Mouse (Mus musculus) intestine, embryonic 15.5 days (tissue): ENCODE measurements around the gene Ifna1. TPM values are rescaled to one million over a fixed set of nuclear protein-coding genes. Genes with fewer than 3 reads are reported as not detected.

Experiments
- ATAC-seq: fragments of 200-750 bp; cut with Nextera tagmentation; 2 replicates; pipeline ENCODE4 v1.8.0; 2017; ENCODE audit warnings: moderate TSS enrichment, moderate library complexity
- H3K27ac ChIP-seq: fragments of 300-500 bp; sonication (generic); 2 replicates; pipeline ENCODE4 v1.5.1; 2015; ENCODE audit warnings: mild to moderate bottlenecking, inconsistent platforms
- H3K27me3 ChIP-seq: fragments of 300-500 bp; sonication (generic); replicated peaks from 2 replicates; pipeline ENCODE4 v1.6.1; 2015; ENCODE audit warnings: inconsistent platforms
- H3K36me3 ChIP-seq: fragments of 300-500 bp; sonication (generic); 2 replicates; pipeline ENCODE4 v1.6.1; 2015; ENCODE audit warnings: inconsistent platforms
- H3K4me1 ChIP-seq: fragments of 300-500 bp; sonication (generic); replicated peaks from 2 replicates; pipeline ENCODE4 v1.6.1; 2015; ENCODE audit warnings: inconsistent platforms
- H3K4me2 ChIP-seq: fragments of 300-500 bp; sonication (generic); replicated peaks from 2 replicates; pipeline ENCODE4 v1.6.1; 2015; ENCODE audit warnings: mild to moderate bottlenecking, inconsistent platforms
- H3K4me3 ChIP-seq: fragments of 300-500 bp; sonication (generic); replicated peaks from 2 replicates; pipeline ENCODE4 v1.5.1; 2015; ENCODE audit warnings: inconsistent platforms
- H3K9ac ChIP-seq: fragments of 300-500 bp; sonication (generic); 2 replicates; pipeline ENCODE4 v1.6.1; 2015; ENCODE audit warnings: inconsistent platforms
- H3K9me3 ChIP-seq: fragments of 300-500 bp; sonication (generic); 2 replicates; pipeline ENCODE4 v1.6.1; 2016; ENCODE audit warnings: inconsistent platforms
- WGBS: fragments of 180-500 bp; shearing (Covaris S2); methylation state at CpG from one replicate; pipeline ENCODE4 v1.1.7; 2015; 5-methylcytosine and 5-hydroxymethylcytosine counted together
- polyA plus RNA-seq: library from polyadenylated mRNA; unstranded; fragments of >200 nt; fragmentation: Nextera tagmentation; extraction: Ambion mirVana; gene quantifications from 2 replicates; pipeline ENCODE4 v1.2.1, GENCODE M21; 2015

The Ifna1 gene
- polyA plus RNA-seq, 1 experiment from 2014 or later, result not detected

DNA sequence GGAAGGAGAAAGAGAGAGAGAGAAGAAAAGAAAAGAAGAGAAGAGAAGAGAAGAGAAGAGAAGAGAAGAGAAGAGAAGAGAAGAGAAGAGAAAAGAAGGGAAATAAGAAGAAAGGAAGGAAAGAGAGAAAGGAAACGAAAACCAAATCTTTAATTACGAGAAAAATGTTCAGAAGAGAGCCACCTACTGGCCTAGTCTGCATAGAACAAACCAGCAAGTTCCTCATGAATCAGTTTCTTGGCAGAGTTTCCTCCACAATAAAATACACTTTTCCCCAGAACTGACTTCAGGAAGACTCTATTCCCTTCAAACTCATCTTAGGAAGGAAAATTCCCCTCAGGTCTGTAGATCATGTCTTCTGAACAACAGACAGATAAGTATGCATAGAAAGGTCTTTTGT, 4.6 kb upstream of the Ifna1 start:
- Histone ChIP-seq H3K4me2 (no peak overlapping the region), H3K36me3 (no peaks in the 10 kb centered on the region), H3K27me3 (no peaks in the 10 kb centered on the region), H3K9ac (no peak overlapping the region), H3K9me3 (no peaks in the 10 kb centered on the region), H3K4me3 (no peak overlapping the region), H3K4me1 (no peaks in the 10 kb centered on the region), H3K27ac (no peak overlapping the region)
- 59% methylated on average over 2 of the region's 2 CpGs for WGBS
- ATAC-seq, result no peak

- Histone ChIP-seq H3K4me1 (no peaks in the 10 kb centered on the region), H3K4me3 (no peak overlapping the region), H3K4me2 (no peak overlapping the region), H3K27me3 (no peaks in the 10 kb centered on the region), H3K9ac (no peak overlapping the region), H3K27ac (no peak overlapping the region), H3K36me3 (no peaks in the 10 kb centered on the region), H3K9me3 (no peaks in the 10 kb centered on the region)
- WGBS, result 70% methylated on average over 4 of the region's 4 CpGs
- no peak for ATAC-seq
Measured at GRCm38 (mm10) chr4:88851026-88851763, 1.3 kb downstream of the Ifna1 start.

- Histone ChIP-seq H3K4me1 (no peaks in the 10 kb centered on the region), H3K4me3 (no peak overlapping the region), H3K36me3 (no peaks in the 10 kb centered on the region), H3K27me3 (no peaks in the 10 kb centered on the region), H3K9ac (no peak overlapping the region), H3K27ac (no peak overlapping the region), H3K4me2 (no peak overlapping the region), H3K9me3 (no peaks in the 10 kb centered on the region)
- no peak for ATAC-seq
Measured at GRCm38 (mm10) chr4:88859214-88859613, 9.3 kb downstream of the Ifna1 start.

DNA sequence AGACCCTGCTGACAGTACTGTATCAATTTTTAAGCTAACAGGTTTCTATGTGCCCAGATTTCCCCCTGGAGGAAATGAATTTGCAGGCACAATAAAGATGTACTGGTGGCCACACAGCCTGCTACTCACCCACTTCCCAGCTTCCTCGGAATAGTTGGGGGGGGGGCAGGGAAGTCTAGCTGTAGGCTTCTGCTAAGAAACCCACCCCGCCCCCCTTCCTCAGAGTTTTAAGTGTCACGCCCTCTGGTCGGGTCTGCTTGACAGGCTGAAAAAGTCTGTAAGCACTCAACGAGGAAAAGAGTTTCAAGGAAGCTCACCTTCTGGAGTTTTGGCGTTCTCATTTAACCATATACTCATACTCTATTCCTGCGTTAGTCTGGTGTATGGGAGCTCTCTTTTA, 13.4 kb downstream of the Ifna1 start:
- Histone ChIP-seq H3K9me3 (no peaks in the 10 kb centered on the region), H3K27me3 (no peaks in the 10 kb centered on the region), H3K4me2 (no peak overlapping the region), H3K4me1 (no peaks in the 10 kb centered on the region), H3K9ac (no peak overlapping the region), H3K4me3 (no peak overlapping the region), H3K36me3 (no peaks in the 10 kb centered on the region), H3K27ac (no peak overlapping the region)
- ATAC-seq, result no peak
- WGBS, result 10% methylated on average over 7 of the region's 7 CpGs

- H3K4me2 ChIP-seq, result no peak overlapping the region
- ATAC-seq, result no peak
- no peak overlapping the region for H3K4me3 ChIP-seq
- H3K9me3 ChIP-seq, result no peaks in the 10 kb centered on the region
- H3K36me3 ChIP-seq, result no peaks in the 10 kb centered on the region
- WGBS, result 63% methylated on average over 9 of the region's 9 CpGs
- H3K27me3 ChIP-seq, result no peaks in the 10 kb centered on the region
- no peaks in the 10 kb centered on the region for H3K4me1 ChIP-seq
- H3K27ac ChIP-seq, result no peak overlapping the region
- H3K9ac ChIP-seq, result no peak overlapping the region
Measured at GRCm38 (mm10) chr4:88864599-88864998, 14.7 kb downstream of the Ifna1 start.

DNA sequence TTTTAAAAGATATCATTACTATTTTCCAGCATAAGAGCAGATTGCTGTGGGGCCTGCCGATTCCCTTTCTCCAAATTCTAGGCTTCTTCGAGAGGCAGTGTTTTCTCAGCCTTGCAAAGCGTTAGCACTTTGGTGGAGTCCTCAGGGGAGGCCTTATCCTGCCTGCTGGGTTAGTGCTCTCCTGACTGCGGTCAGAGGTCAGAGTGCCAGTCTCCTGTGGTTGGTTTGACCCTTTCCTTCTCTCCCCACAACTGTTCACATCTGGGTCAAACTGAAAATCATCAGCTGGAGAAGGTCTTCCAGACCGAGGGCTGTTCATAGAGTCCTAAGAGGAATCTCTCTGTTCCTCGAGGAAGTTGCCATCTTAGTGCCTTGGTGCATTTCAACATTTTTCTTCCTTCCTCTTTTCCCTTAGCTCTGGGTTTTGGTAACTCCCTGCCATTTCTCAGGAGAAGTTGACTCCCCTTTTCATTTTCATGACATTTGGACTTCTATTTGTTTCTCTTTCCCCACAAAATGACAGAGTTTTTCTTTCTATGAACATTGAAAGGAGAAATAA, 15.2 kb downstream of the Ifna1 start:
- Histone ChIP-seq H3K9ac (no peak overlapping the region), H3K27me3 (no peaks in the 10 kb centered on the region), H3K27ac (no peak overlapping the region), H3K4me1 (no peaks in the 10 kb centered on the region), H3K4me2 (no peak overlapping the region), H3K4me3 (no peak overlapping the region), H3K36me3 (no peaks in the 10 kb centered on the region), H3K9me3 (no peaks in the 10 kb centered on the region)
- 57% methylated on average over 6 of the region's 6 CpGs for WGBS
- ATAC-seq, result no peak

- Histone ChIP-seq H3K4me2 (peak overlapping the region; percentile 80), H3K9me3 (no peaks in the 10 kb centered on the region), H3K27ac (no peak overlapping the region), H3K9ac (0 out of 2 replicates have a peak overlapping the region, but pooled peaks have one; percentile 23), H3K27me3 (no peaks in the 10 kb centered on the region), H3K4me1 (no peaks in the 10 kb centered on the region), H3K36me3 (no peaks in the 10 kb centered on the region), H3K4me3 (peak overlapping the region; percentile 45)
- ATAC-seq, result peak; percentile 79
- 0% methylated on average over 8 of the region's 8 CpGs for WGBS
Measured at GRCm38 (mm10) chr4:88867366-88867925, 17.6 kb downstream of the Ifna1 start.

DNA sequence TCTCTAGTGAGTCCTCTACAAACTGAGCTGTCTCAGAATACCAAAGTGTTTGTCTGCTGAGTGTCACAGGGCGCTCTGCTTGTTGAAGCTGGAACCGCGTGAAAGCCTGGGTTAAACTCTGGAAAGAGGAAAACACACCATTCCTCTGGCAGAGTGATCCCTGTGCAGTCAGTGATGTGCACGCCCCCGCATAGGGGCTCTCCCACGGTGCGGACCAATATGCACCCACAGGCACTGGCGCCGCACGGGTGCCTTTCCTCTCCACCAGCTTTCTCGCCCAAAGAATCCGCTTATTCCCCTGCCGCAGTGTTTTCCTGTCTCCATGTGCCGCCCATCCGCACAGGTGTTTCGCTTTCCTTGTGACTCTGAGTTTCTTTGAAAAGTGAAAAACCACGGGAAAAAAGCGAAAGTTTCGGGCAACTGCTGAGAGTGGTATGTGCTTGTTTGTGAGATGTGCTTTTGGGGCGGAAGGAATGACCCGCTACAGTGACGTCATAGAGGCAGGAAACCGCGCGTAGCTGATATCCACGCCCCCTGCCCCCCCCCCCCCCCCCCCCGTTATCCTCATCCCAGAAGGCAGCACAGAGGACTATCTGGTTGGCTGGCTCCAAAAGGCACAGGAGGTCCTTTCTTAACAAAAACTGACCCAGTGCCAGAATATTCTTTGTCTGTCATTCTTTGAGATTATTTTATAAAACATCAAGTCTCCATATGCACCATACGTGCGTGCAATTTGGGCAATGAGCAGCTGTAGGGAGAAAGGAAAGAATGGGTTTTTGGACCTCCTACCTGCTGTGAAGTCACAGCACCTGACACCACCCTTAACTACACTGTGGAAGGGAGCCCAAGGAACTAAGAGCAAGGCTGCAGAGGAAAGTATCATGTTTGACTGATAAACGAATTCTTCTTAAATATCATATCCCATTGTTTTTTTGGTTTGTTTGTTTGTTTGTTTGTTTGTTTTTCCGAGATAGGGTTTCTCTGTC, 18.3 kb downstream of the Ifna1 start:
- Histone ChIP-seq H3K4me1 (no peaks in the 10 kb centered on the region), H3K36me3 (no peaks in the 10 kb centered on the region), H3K9me3 (no peaks in the 10 kb centered on the region), H3K4me3 (peak overlapping the region; percentile 45), H3K9ac (peak overlapping the region; percentile 23), H3K27me3 (no peaks in the 10 kb centered on the region), H3K27ac (no peak overlapping the region), H3K4me2 (peak overlapping the region; percentile 80)
- peak; percentile 66 for ATAC-seq
- WGBS, result 8% methylated on average over 30 of the region's 31 CpGs

- Histone ChIP-seq H3K27ac (no peak overlapping the region), H3K36me3 (no peaks in the 10 kb centered on the region), H3K27me3 (no peaks in the 10 kb centered on the region), H3K4me1 (no peaks in the 10 kb centered on the region), H3K4me3 (no peak overlapping the region), H3K9me3 (no peaks in the 10 kb centered on the region), H3K4me2 (no peak overlapping the region), H3K9ac (no peak overlapping the region)
- 0% methylated on average over 2 of the region's 2 CpGs for WGBS
- 0 out of 2 replicates have a peak, but pooled peaks have one; percentile 35 for ATAC-seq
Measured at GRCm38 (mm10) chr4:88872691-88873090, 22.8 kb downstream of the Ifna1 start.

GRCm38 (mm10) chr4:88875435-88876095, 25.7 kb downstream of the Ifna1 start:
- Histone ChIP-seq H3K4me1 (no peaks in the 10 kb centered on the region), H3K4me2 (no peak overlapping the region), H3K9me3 (no peaks in the 10 kb centered on the region), H3K9ac (no peak overlapping the region), H3K36me3 (no peaks in the 10 kb centered on the region), H3K27ac (no peak overlapping the region), H3K4me3 (no peak overlapping the region), H3K27me3 (no peaks in the 10 kb centered on the region)
- ATAC-seq, result peak; percentile 32
- 57% methylated on average over 4 of the region's 4 CpGs for WGBS

- WGBS, result 77% methylated on average over 4 of the region's 4 CpGs
- no peak for ATAC-seq
Measured at GRCm38 (mm10) chr4:88876520-88876919, 26.6 kb downstream of the Ifna1 start.

More at GRCm38 (mm10) chr4:88876520-88876919, 26.6 kb downstream of the Ifna1 start:
- H3K9ac ChIP-seq, result no peak overlapping the region
- no peaks in the 10 kb centered on the region for H3K4me1 ChIP-seq
- H3K4me2 ChIP-seq, result no peak overlapping the region
- H3K36me3 ChIP-seq, result no peaks in the 10 kb centered on the region
- no peak overlapping the region for H3K27ac ChIP-seq
- no peak overlapping the region for H3K4me3 ChIP-seq
- H3K27me3 ChIP-seq, result no peaks in the 10 kb centered on the region
- H3K9me3 ChIP-seq, result no peaks in the 10 kb centered on the region
